Mouse (Mus musculus) ES-E14 (cell line): ENCODE measurements around the gene Ajm1. TPM values are rescaled to one million over a fixed set of nuclear protein-coding genes. Genes with fewer than 3 reads are reported as not detected.

Experiments
- DNase-seq: peaks from one replicate; pipeline ENCODE4 v3.0.0-alpha.2; 2013; ENCODE audit warnings: low read depth, low spot score
- H3K27ac ChIP-seq: 2 replicates; pipeline ENCODE4 v1.5.1; 2012; ENCODE audit warnings: low read depth, mild to moderate bottlenecking, low read length, moderate library complexity, mixed read lengths; ENCODE audit not compliant: poor library complexity, insufficient read depth, severe bottlenecking
- H3K36me3 ChIP-seq: 2 replicates; pipeline ENCODE4 v1.6.1; 2012; ENCODE audit warnings: mild to moderate bottlenecking, low read length, moderate library complexity, mixed read lengths; ENCODE audit not compliant: control insufficient read depth, poor library complexity, insufficient read depth, severe bottlenecking
- H3K4me1 ChIP-seq, 2 experiments: fragments of 150-350 bp in 1 of 2; sonication (generic) in 1 of 2; 2 replicates each; pipeline ENCODE4 v1.6.1; 2012; ENCODE audit warnings: low read length in 2 of 2, mild to moderate bottlenecking in 1 of 2, mixed read lengths in 1 of 2; ENCODE audit not compliant: control insufficient read depth in 2 of 2, insufficient read depth in 2 of 2, poor library complexity in 1 of 2
- H3K4me3 ChIP-seq, 2 experiments: fragments of 150-350 bp in 1 of 2; sonication (generic) in 1 of 2; 2 replicates each; pipeline ENCODE4 v1.5.1; 2012; ENCODE audit warnings: low read length in 2 of 2, low read depth in 1 of 2, mild to moderate bottlenecking in 1 of 2, mixed read lengths in 1 of 2; ENCODE audit not compliant: insufficient read depth in 1 of 2, poor library complexity in 1 of 2, severe bottlenecking in 1 of 2
- H3K9ac ChIP-seq: 2 replicates; pipeline ENCODE4 v1.6.1; 2012; ENCODE audit warnings: low read depth, mild to moderate bottlenecking, low read length, mixed read lengths; ENCODE audit not compliant: poor library complexity, insufficient read depth, severe bottlenecking
- H3K9me3 ChIP-seq: fragments of 150-350 bp; sonication (generic); 2 replicates; pipeline ENCODE4 v1.6.1; 2012; ENCODE audit warnings: low read depth, mild to moderate bottlenecking, low read length; ENCODE audit not compliant: control insufficient read depth, insufficient read depth
- CHD2 ChIP-seq: IDR thresholded peaks from 2 replicates; pipeline ENCODE4 v1.6.1; 2014; ENCODE audit warnings: mild to moderate bottlenecking, low read depth, low read length, inconsistent platforms
- HCFC1 ChIP-seq: IDR thresholded peaks from 2 replicates; pipeline ENCODE4 v1.6.1; 2012; ENCODE audit warnings: low read length, inconsistent platforms, borderline replicate concordance; ENCODE audit not compliant: insufficient read depth
- MAFK ChIP-seq: IDR thresholded peaks from 2 replicates; pipeline ENCODE4 v1.6.1; 2014; ENCODE audit warnings: mild to moderate bottlenecking, low read depth, low read length, inconsistent platforms; ENCODE audit not compliant: insufficient read depth
- ZC3H11A ChIP-seq: IDR thresholded peaks from 2 replicates; pipeline ENCODE4 v1.6.1; 2012; ENCODE audit warnings: low read depth, mild to moderate bottlenecking, inconsistent platforms, low read length, borderline replicate concordance
- ZNF384 ChIP-seq: IDR thresholded peaks from 2 replicates; pipeline ENCODE4 v1.6.1; 2012; ENCODE audit warnings: low read depth, low read length, inconsistent platforms
- in situ Hi-C, 2 experiments: fragments of 600-800 bp; cut with MboI; formaldehyde crosslinking; loops; one replicate each; pipeline ENCODE4 v1.15.1; 2025; ENCODE audit warnings: low sequenced_read_pairs in 2 of 2, inconsistent platforms in 1 of 2; ENCODE audit not compliant: unreplicated experiment in 2 of 2
- total RNA-seq: library from RNA; depleted of rRNA; stranded (reverse); fragments of 300-350 nt; gene quantifications from 2 replicates; pipeline ENCODE4 v1.2.3, GENCODE M21; 2012; rRNA removed

Gene Ajm1
- total RNA-seq, result 0.36 and 1.2 TPM in 2 replicates

GRCm38 (mm10) chr2:25581294-25581864, at the start of gene Ajm1:
Gene Ajm1 (minus strand): TSS chr2:25581757.
- Histone ChIP-seq H3K4me1 (peaks cover 0 to 31% of the 10 kb centered on the region in 2 experiments; a peak in 2 of 4 replicates), H3K9ac (no peak within 1 kb of the TSS), H3K27ac (no peak within 1 kb of the TSS), H3K9me3 (no peaks in the 10 kb centered on the region), H3K36me3 (peaks cover 16% of the 10 kb centered on the region; the same call in 1 of the 2 replicates), H3K4me3 (no peak within 1 kb of the TSS)
- TF ChIP-seq ZC3H11A, result no peak
- TF ChIP-seq CHD2, result no peak
- no peak for TF ChIP-seq HCFC1
- TF ChIP-seq ZNF384, result no peak
- TF ChIP-seq MAFK, result no peak
- DNase-seq, result no peak
- in situ Hi-C loops, result no loop called here

GRCm38 (mm10) chr2:25628738-25629137, 47.2 kb upstream of the Ajm1 start:
- H3K9me3 ChIP-seq, result no peaks in the 10 kb centered on the region
- H3K4me3 ChIP-seq, result no peak overlapping the region
- no peak overlapping the region for H3K27ac ChIP-seq
- TF ChIP-seq ZC3H11A, result no peak
- TF ChIP-seq MAFK, result no peak
- TF ChIP-seq CHD2, result no peak
- TF ChIP-seq ZNF384, result no peak
- no peak for TF ChIP-seq HCFC1
- H3K4me1 ChIP-seq, result no peaks in the 10 kb centered on the region
- H3K9ac ChIP-seq, result no peak overlapping the region
- H3K36me3 ChIP-seq, result no peaks in the 10 kb centered on the region
- in situ Hi-C loops, result no loop called here
- DNase-seq, result no peak

GRCm38 (mm10) chr2:25627811-25628210, 46.3 kb upstream of the Ajm1 start, which contains the start of gene Fcna:
Gene Fcna (minus strand): TSS chr2:25628030.
- no peak within 1 kb of the TSS for H3K9ac ChIP-seq
- in situ Hi-C loops, result no loop called here
- no peak for DNase-seq
- TF ChIP-seq ZC3H11A (no peak), CHD2 (no peak), HCFC1 (no peak), MAFK (no peak), ZNF384 (no peak)
- no peak within 1 kb of the TSS for H3K27ac ChIP-seq
- no peak within 1 kb of the TSS for H3K4me3 ChIP-seq
- H3K36me3 ChIP-seq, result no peaks in the 10 kb centered on the region
- H3K4me1 ChIP-seq, result no peaks in the 10 kb centered on the region
- H3K9me3 ChIP-seq, result no peaks in the 10 kb centered on the region

GRCm38 (mm10) chr2:25625986-25626385, 44.4 kb upstream of the Ajm1 start:
- no peak for TF ChIP-seq ZNF384
- no peak for TF ChIP-seq MAFK
- TF ChIP-seq CHD2, result no peak
- no peak for TF ChIP-seq ZC3H11A
- no peak for TF ChIP-seq HCFC1
- no peak overlapping the region for H3K9ac ChIP-seq
- no peaks in the 10 kb centered on the region for H3K36me3 ChIP-seq
- no peak for DNase-seq
- H3K4me3 ChIP-seq, result no peak overlapping the region
- in situ Hi-C loops, result no loop called here
- no peaks in the 10 kb centered on the region; a peak in 1 of 4 replicates for H3K4me1 ChIP-seq
- no peak overlapping the region for H3K27ac ChIP-seq
- H3K9me3 ChIP-seq, result no peaks in the 10 kb centered on the region
